Mouse (Mus musculus) ES-CJ7 (cell line): ENCODE measurements around the gene Tmed9.
"Not testable (repeated sequence)": the region's sequence is repeated elsewhere in the genome, so short reads cannot be mapped to it uniquely, and the experiment has no call there.

ENCODE experiments used
- DNase-seq: peaks from one replicate; pipeline ENCODE4 v3.0.0; 2011; ENCODE audit warnings: low read depth, low spot score

Tmed9 gene

GRCm38 (mm10) chr13:55607624-55608006 is 34.1 kb downstream of the Tmed9 start:
- DNase-seq = no peak

- no peak for DNase-seq
These were observed 38.5 kb downstream of the Tmed9 start for GRCm38 (mm10) chr13:55611996-55612395.

- no peak for DNase-seq
These were observed 39.9 kb downstream of the Tmed9 start for GRCm38 (mm10) chr13:55613471-55613870.

GRCm38 (mm10) chr13:55619328-55619727 is 45.8 kb downstream of the Tmed9 start:
- DNase-seq = no peak

GRCm38 (mm10) chr13:55620275-55620674 is 46.7 kb downstream of the Tmed9 start:
- no peak for DNase-seq

GRCm38 (mm10) chr13:55622156-55622648 is 48.7 kb downstream of the Tmed9 start:
- DNase-seq = not testable (repeated sequence)

- peak; percentile 92 for DNase-seq
These were observed 49.4 kb downstream of the Tmed9 start, which contains the start of gene Caml for GRCm38 (mm10) chr13:55622649-55623541. Gene Caml (plus strand): TSS chr13:55623005.

GRCm38 (mm10) chr13:55634639-55635127 is 61.2 kb downstream of the Tmed9 start, which contains the start of gene Ddx46:
Gene Ddx46 (plus strand): TSS chr13:55635027.
- peak; percentile 90 for DNase-seq

- peak; percentile 53 for DNase-seq
These were observed 61.6 kb downstream of the Tmed9 start for GRCm38 (mm10) chr13:55635146-55635571.

GRCm38 (mm10) chr13:55636185-55636983 is 62.9 kb downstream of the Tmed9 start:
- DNase-seq = no peak

- DNase-seq = peak; percentile 78
These were observed 66.9 kb downstream of the Tmed9 start for GRCm38 (mm10) chr13:55640480-55640879.

GRCm38 (mm10) chr13:55644525-55644924 is 71.0 kb downstream of the Tmed9 start:
- DNase-seq = peak; percentile 64
